Mouse (Mus musculus): ENCODE data around the gene Tmem235.

GRCm38 (mm10) chr11:117822728-117823241 lies 37.8 kb upstream of the Tmem235 start:
- TF ChIP-seq CTCF (IDR thresholded peaks at IDR 0.05; ENCODE audit: control insufficient read depth, insufficient read depth, insufficient read length) (no peak), MYOD1 (IDR thresholded peaks at IDR 0.05; ENCODE audit: control insufficient read depth, insufficient read length, low read depth) (no peak), MAX (IDR thresholded peaks at IDR 0.05) (peak; percentile 13), USF1 (IDR thresholded peaks at IDR 0.05; ENCODE audit: low read depth) (no peak), CEBPB (IDR thresholded peaks at IDR 0.05; ENCODE audit: low read depth) (no peak), MYOG (IDR thresholded peaks at IDR 0.05; ENCODE audit: control insufficient read depth, extremely low read depth, insufficient read length) (no peak), FOSL1 (IDR thresholded peaks at IDR 0.05; ENCODE audit: insufficient read depth, low read length, poor library complexity, severe bottlenecking) (no peak)
